Mouse (Mus musculus) cerebellum, postnatal 14 days (tissue): Measurements from ENCODE around the gene Muc15.

Experiments used
- DNase-seq, 2 experiments: peaks; one replicate each; pipeline ENCODE4 v3.0.0; 2021; ENCODE audit warnings: mixed read lengths in 2 of 2

Muc15 gene

GRCm38 (mm10) chr2:110721290-110721753, at the start of gene Muc15:
TSS of gene Muc15 (plus strand) at chr2:110721340.
- peak; percentile 17 to 19 for DNase-seq

GRCm38 (mm10) chr2:110709436-110709835, 11.7 kb upstream of the Muc15 start:
- no peak for DNase-seq

GRCm38 (mm10) chr2:110710055-110710720, 11.0 kb upstream of the Muc15 start:
- no peak for DNase-seq

GRCm38 (mm10) chr2:110719051-110719450, 2.1 kb upstream of the Muc15 start:
- no peak for DNase-seq

- no peak for DNase-seq
Observed at GRCm38 (mm10) chr2:110722208-110722607, 1.1 kb downstream of the Muc15 start.

GRCm38 (mm10) chr2:110726106-110726505, 5.0 kb downstream of the Muc15 start:
- DNase-seq, result peak in 1 of 2 experiments; percentile 18

- DNase-seq, result no peak
Observed at GRCm38 (mm10) chr2:110737236-110737635, 16.1 kb downstream of the Muc15 start.

GRCm38 (mm10) chr2:110737981-110738380, 16.8 kb downstream of the Muc15 start:
- no peak for DNase-seq

- no peak for DNase-seq
Observed at GRCm38 (mm10) chr2:110739781-110740180, 18.6 kb downstream of the Muc15 start.

GRCm38 (mm10) chr2:110740493-110740892, 19.4 kb downstream of the Muc15 start:
- DNase-seq, result no peak

- DNase-seq, result no peak
Observed at GRCm38 (mm10) chr2:110757556-110757955, 36.4 kb downstream of the Muc15 start.

- DNase-seq, result no peak
Observed at GRCm38 (mm10) chr2:110759434-110759833, 38.3 kb downstream of the Muc15 start.

- DNase-seq, result no peak
Observed at GRCm38 (mm10) chr2:110787396-110787795, 66.3 kb downstream of the Muc15 start.
